Mouse (Mus musculus): Measurements from ENCODE around the gene Elavl3. TPM values are rescaled to one million over a fixed set of nuclear protein-coding genes. Genes with fewer than 3 reads are reported as not detected.

Gene Elavl3
- polyA plus RNA-seq, 1 experiment from 2014 or later = 0.10 TPM

DNA sequence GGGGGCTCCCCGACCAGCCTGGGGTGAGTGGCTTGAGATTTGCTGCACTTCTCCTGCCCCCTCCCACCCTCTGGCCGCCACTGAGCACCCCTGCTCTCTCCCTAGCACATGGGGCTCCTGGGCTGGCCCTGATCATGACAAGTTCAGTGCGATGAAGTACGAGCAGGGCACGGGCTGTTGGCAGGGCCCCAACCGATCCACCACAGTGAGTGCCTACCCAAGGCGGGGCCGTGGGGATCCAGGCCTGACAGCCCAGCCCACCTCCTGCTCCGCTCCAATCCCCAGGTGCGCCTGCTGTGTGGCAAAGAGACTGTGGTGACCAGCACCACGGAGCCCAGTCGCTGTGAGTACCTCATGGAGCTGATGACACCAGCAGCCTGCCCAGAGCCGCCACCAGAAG, 39.1 kb downstream of the Elavl3 start:
- in situ Hi-C loops (cut with MboI; ENCODE audit: low pct_unique_long_range_greater_than_20kb) = no loop called here
- ATAC-seq (no peak), DNase-seq (ENCODE audit: low read depth, low spot score) (no peak)
- ChIA-PET CTCF (interaction anchor here (0.7 kb wide), 1 partner anchor 83 kb away, joined by 3 read pairs; no protein-coding TSS in a partner anchor), POLR2A (no interaction called here)
- no peaks in the 10 kb centered on the region for H3K27me3 ChIP-seq
- no peak for TF ChIP-seq CTCF (IDR thresholded peaks at IDR 0.05)

GRCm38 (mm10) chr9:22011055-22011454, 40.8 kb downstream of the Elavl3 start:
- DNase-seq (ENCODE audit: low read depth, low spot score) = no peak
- ATAC-seq = no peak
- no peak for TF ChIP-seq CTCF (IDR thresholded peaks at IDR 0.05)
- no peaks in the 10 kb centered on the region for H3K27me3 ChIP-seq
- in situ Hi-C loops (cut with MboI; ENCODE audit: low pct_unique_long_range_greater_than_20kb) = no loop called here
- POLR2A ChIA-PET = no interaction called here
- CTCF ChIA-PET = no interaction called here

DNA sequence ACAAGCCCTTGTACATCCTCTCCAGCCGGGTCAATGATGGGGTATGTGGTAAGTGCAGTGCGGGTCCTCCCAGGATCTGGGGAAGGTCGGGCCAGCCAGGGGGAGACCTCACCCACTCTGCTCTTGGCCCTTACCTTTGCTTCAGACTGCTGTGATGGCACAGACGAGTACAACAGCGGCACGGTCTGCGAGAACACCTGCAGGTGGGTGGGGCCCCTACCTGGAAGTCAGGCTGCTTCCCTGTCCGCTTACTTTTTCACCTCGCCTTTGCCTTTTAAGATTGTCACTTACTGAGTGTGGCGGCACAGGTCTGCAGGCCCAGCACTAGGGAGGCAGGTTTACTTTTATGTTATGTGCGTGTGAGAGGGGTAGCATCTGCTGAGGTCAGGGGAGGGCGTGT, 47.3 kb downstream of the Elavl3 start:
- no peak for TF ChIP-seq CTCF (IDR thresholded peaks at IDR 0.05)
- no peaks in the 10 kb centered on the region for H3K27me3 ChIP-seq
- POLR2A ChIA-PET = interaction anchor here (0.6 kb wide), 1 partner anchor 16 kb away, joined by 6 read pairs; no protein-coding TSS in a partner anchor
- CTCF ChIA-PET = no interaction called here
- DNase-seq (ENCODE audit: low read depth, low spot score) (no peak), ATAC-seq (no peak)
- in situ Hi-C loops (cut with MboI; ENCODE audit: low pct_unique_long_range_greater_than_20kb) = no loop called here

GRCm38 (mm10) chr9:22003163-22003554, 48.7 kb downstream of the Elavl3 start:
- in situ Hi-C loops (cut with MboI; ENCODE audit: low pct_unique_long_range_greater_than_20kb) = no loop called here
- no peak for ATAC-seq

DNA sequence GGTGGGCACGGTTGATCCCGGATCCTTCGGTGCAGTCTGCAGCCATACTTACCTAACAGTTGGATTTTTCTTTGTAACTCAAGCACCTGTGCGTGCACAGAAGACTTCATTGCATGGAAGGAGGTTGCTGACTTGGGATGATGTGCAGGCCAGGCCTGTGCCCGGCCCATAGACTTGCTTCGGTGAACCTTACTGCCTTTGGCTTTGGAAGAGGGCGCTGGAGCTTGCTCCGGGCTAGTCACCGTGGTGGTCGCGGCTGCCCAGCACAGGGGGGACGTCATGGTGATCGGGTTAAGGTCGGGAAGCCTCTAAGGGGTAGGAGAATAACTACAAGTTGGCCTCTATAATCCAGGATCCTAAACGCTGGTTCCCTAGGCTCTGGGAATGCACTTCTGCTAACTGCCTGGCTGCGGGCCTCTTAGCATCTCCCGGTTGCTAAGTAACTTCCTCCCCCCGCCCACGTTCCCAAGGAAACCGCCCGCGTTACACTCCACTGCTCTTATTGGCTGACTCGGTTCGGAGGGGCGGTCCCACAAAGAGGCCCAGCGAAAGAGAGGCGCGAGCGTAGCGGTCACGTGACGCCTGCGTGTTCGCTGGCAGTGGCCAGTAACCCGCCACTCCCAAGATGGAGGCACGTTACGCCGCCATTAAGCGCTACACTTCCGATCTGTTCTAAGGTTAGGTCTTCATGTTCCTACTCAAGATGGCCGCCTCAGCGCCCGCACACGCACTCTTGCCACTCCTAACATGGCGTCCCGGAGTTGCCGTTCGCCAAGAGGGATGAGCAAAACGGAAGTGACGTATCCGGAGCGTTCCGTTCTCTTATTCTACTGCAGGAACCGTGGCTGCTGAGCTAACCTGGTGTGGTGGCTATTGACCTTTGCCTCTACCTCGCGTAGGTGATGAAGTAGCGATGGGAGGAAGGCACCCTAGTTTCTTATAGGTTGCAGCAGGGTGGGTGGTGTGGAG, 49.3 kb downstream of the Elavl3 start, which contains the start of the genes Ccdc151 and Prkcsh:
TSS of gene Ccdc151 (minus strand) at position 441 of the 969 bp plus-strand sequence.
TSS of gene Prkcsh (plus strand) at position 613 of the 969 bp plus-strand sequence.
- no peak for TF ChIP-seq CTCF (IDR thresholded peaks at IDR 0.05)
- POLR2A ChIA-PET = interaction anchor here (0.7 to 1.5 kb wide), 3 partner anchors 14 to 51 kb away, joined by 3 to 4 read pairs (median 3); partner anchors contain the start of gene Rgl3
- DNase-seq (ENCODE audit: low read depth, low spot score) = peak; percentile 99
- CTCF ChIA-PET = interaction anchor here (1.2 to 1.3 kb wide), 2 partner anchors 47 to 141 kb away, joined by 3 to 4 read pairs; partner anchors contain the start of gene Swsap1
- H3K27me3 ChIP-seq = no peaks in the 10 kb centered on the region
- in situ Hi-C loops (cut with MboI; ENCODE audit: low pct_unique_long_range_greater_than_20kb) = no loop called here
- peak; percentile 86 for ATAC-seq

More at GRCm38 (mm10) chr9:22003163-22003554, 48.7 kb downstream of the Elavl3 start:
- ChIA-PET CTCF (interaction anchor here (1.2 kb wide), 1 partner anchor 140 kb away, joined by 3 read pairs; no protein-coding TSS in a partner anchor), POLR2A (interaction anchor here (0.7 to 1.5 kb wide), 3 partner anchors 14 to 51 kb away, joined by 3 to 4 read pairs (median 3); partner anchors contain the start of gene Rgl3)
- no peaks in the 10 kb centered on the region for H3K27me3 ChIP-seq
- TF ChIP-seq CTCF (IDR thresholded peaks at IDR 0.05) = no peak
- DNase-seq (ENCODE audit: low read depth, low spot score) = no peak

GRCm38 (mm10) chr9:22001633-22002032, 50.2 kb downstream of the Elavl3 start:
- in situ Hi-C loops (cut with MboI; ENCODE audit: low pct_unique_long_range_greater_than_20kb) = no loop called here
- ChIA-PET POLR2A (no interaction called here), CTCF (interaction anchor here (1.3 kb wide), 1 partner anchor 46 kb away, joined by 4 read pairs; the partner anchor contains the start of gene Swsap1)

GRCm38 (mm10) chr9:22000296-22000695, 51.5 kb downstream of the Elavl3 start:
- ChIA-PET POLR2A (no interaction called here), CTCF (interaction anchor here (1.2 kb wide), 1 partner anchor 138 kb away, joined by 3 read pairs; no protein-coding TSS in a partner anchor)
- DNase-seq (ENCODE audit: low read depth, low spot score) = no peak
- in situ Hi-C loops (cut with MboI; ENCODE audit: low pct_unique_long_range_greater_than_20kb) = no loop called here
- ATAC-seq = no peak
- H3K27me3 ChIP-seq = no peaks in the 10 kb centered on the region
- TF ChIP-seq CTCF (IDR thresholded peaks at IDR 0.05) = no peak

More at GRCm38 (mm10) chr9:22001633-22002032, 50.2 kb downstream of the Elavl3 start:
- no peaks in the 10 kb centered on the region for H3K27me3 ChIP-seq
- no peak for TF ChIP-seq CTCF (IDR thresholded peaks at IDR 0.05)
- DNase-seq (ENCODE audit: low read depth, low spot score) (no peak), ATAC-seq (no peak)

GRCm38 (mm10) chr9:21996178-21996867, 55.5 kb downstream of the Elavl3 start:
- in situ Hi-C loops (cut with MboI; ENCODE audit: low pct_unique_long_range_greater_than_20kb) = no loop called here
- ATAC-seq = no peak
- H3K27me3 ChIP-seq = no peaks in the 10 kb centered on the region
- no peak for TF ChIP-seq CTCF (IDR thresholded peaks at IDR 0.05)
- ChIA-PET POLR2A (no interaction called here), CTCF (no interaction called here)
- no peak for DNase-seq (ENCODE audit: low read depth, low spot score)

GRCm38 (mm10) chr9:21992227-21992626, 59.6 kb downstream of the Elavl3 start:
- ATAC-seq (no peak), DNase-seq (ENCODE audit: low read depth, low spot score) (no peak)
- ChIA-PET CTCF (interaction anchor here (1.4 kb wide), 1 partner anchor 14 kb away, joined by 3 read pairs; no protein-coding TSS in a partner anchor), POLR2A (interaction anchor here (0.5 kb wide), 1 partner anchor 81 kb away, joined by 3 read pairs; no protein-coding TSS in a partner anchor)
- in situ Hi-C loops (cut with MboI; ENCODE audit: low pct_unique_long_range_greater_than_20kb) = no loop called here
- H3K27me3 ChIP-seq = no peaks in the 10 kb centered on the region
- TF ChIP-seq CTCF (IDR thresholded peaks at IDR 0.05) = no peak
